Mouse (Mus musculus): ENCODE data around the gene Gm867. TPM values are rescaled to one million over a fixed set of nuclear protein-coding genes. Genes with fewer than 3 reads are reported as not detected.

The Gm867 gene
- polyA plus RNA-seq, 1 experiment = 1.2 TPM

DNA sequence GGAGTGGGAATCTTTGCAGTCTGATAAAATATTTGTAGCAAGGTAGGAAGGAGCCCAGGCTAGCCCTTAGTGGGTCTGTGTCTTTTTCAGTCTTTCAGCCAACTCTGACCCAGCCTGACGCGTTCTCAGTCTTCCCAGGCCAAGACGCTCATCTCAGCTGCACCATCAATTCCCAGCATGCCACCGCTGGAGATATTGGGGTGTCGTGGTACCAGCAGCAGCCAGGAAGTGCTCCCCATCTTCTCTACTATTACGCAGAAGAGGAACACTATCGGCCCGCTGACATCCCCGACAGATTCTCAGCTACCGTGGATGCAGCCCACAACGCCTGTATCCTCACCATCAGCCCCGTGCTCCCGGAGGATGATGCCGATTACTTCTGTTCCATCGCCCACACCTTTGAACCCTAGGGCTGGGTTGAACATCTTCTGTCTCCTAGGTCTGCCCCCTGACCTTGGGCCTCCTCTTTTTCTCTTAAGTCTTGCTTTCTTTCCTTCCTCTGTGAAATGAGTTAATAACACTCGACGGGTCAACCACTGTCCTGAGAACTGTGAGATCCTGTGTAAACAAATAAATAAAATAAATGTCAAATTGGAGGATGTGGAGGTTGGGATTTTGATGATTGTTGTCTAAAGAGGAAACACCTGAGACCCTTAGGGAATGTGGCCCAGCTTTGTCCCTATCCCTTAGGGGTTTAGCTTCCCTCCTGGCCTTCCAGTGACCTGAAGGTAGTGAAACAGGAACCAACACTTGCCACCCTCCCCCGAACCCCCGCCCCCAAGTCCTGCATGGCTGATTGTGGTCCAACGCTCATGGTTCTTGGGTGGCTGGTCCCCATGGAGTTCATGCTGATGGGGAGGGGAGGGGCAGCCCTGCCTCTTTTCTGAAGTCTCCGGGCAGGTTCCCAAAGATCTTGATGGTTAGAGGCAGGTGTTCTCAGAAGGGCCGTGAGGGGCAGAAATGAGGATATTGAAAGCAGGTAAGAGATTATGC lies 8.9 kb upstream of the Gm867 start:
- no peak overlapping the region for H3K4me3 ChIP-seq (ENCODE audit: insufficient read depth, low read length)
- no peak for TF ChIP-seq CTCF (IDR thresholded peaks at IDR 0.05; ENCODE audit: extremely low read depth, insufficient read depth, low read length)
- no peak for TF ChIP-seq POLR2A (IDR thresholded peaks at IDR 0.05; ENCODE audit: extremely low read depth, insufficient read depth, low read length)
- peaks cover 2% of the 10 kb centered on the region; the same call in 1 of the 2 replicates for H3K4me1 ChIP-seq (ENCODE audit: control insufficient read depth, insufficient read depth, low read length)
- H3K27ac ChIP-seq (ENCODE audit: insufficient read depth, low read length) = no peak overlapping the region

DNA sequence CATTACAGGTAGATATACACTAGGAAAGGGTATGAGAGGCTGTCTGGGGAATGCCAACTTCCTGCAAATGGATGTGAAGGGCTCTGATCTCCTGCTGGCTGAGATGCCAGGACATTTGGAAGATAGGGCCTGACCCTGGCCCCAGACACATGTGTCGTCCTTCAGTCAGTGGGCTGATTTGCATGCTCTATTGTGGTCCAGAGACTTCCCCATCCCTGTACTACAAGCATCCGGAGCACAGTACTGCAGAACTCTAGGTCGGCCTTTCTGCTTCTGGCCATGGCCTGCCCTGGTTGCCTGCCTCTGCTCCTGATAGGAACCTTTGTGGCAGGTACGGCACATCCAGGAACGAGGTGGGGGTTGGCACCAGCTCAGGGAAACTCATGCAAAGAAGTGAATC lies 7.6 kb upstream of the Gm867 start:
- Histone ChIP-seq H3K27ac (ENCODE audit: insufficient read depth, low read length) (no peak overlapping the region), H3K4me1 (ENCODE audit: control insufficient read depth, insufficient read depth, low read length) (peaks cover 2% of the 10 kb centered on the region; the same call in 1 of the 2 replicates), H3K4me3 (ENCODE audit: insufficient read depth, low read length) (no peak overlapping the region)
- no peak for TF ChIP-seq POLR2A (IDR thresholded peaks at IDR 0.05; ENCODE audit: extremely low read depth, insufficient read depth, low read length)
- no peak for TF ChIP-seq CTCF (IDR thresholded peaks at IDR 0.05; ENCODE audit: extremely low read depth, insufficient read depth, low read length)

DNA sequence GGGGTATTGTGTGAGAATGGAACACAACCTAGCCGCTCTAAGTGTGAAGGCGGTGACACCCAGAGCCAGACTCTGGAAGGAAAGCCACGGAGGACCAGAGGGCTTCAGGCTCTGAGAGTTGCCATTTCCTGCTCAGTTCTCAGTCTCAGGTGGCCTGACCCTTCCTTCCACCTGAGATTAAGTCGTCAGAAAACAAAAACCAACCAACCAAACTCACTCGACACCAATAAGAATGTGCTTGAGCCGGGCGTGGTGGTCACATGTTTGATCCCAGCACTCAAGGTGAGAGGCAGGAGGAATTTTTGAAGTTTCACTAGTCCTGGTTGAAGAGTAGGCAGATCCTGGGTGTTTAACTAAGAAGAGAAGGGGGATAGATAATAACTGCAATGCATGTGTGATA lies 5.4 kb upstream of the Gm867 start:
- H3K4me3 ChIP-seq (ENCODE audit: insufficient read depth, low read length) = no peak overlapping the region
- H3K27ac ChIP-seq (ENCODE audit: insufficient read depth, low read length) = no peak overlapping the region
- H3K4me1 ChIP-seq (ENCODE audit: control insufficient read depth, insufficient read depth, low read length) = no peaks in the 10 kb centered on the region
- TF ChIP-seq CTCF (IDR thresholded peaks at IDR 0.05; ENCODE audit: extremely low read depth, insufficient read depth, low read length) (no peak), POLR2A (IDR thresholded peaks at IDR 0.05; ENCODE audit: extremely low read depth, insufficient read depth, low read length) (no peak)

DNA sequence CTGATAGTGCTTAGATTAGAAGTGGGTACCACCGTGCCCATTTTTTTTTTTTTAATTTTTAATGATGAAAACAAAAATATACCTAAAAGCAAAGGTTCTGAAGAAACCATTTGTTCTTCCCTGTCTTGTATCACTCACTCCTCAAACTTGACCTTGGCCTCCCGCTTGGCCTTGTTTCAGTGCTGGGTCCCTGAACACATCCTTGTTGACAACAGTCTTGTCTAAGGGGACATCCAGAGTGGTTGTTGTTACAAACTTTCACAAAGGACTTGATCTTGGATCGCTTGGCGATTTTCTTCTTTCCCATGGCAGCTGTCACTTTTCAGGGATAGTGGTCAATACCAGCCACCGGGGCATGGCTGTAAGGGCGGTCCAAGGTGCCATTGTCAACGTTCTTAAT lies 4.7 kb upstream of the Gm867 start:
- TF ChIP-seq POLR2A (IDR thresholded peaks at IDR 0.05; ENCODE audit: extremely low read depth, insufficient read depth, low read length) (no peak), CTCF (IDR thresholded peaks at IDR 0.05; ENCODE audit: extremely low read depth, insufficient read depth, low read length) (no peak)
- no peak overlapping the region for H3K4me3 ChIP-seq (ENCODE audit: insufficient read depth, low read length)
- no peak overlapping the region for H3K27ac ChIP-seq (ENCODE audit: insufficient read depth, low read length)
- H3K4me1 ChIP-seq (ENCODE audit: control insufficient read depth, insufficient read depth, low read length) = no peaks in the 10 kb centered on the region

- H3K4me3 ChIP-seq (ENCODE audit: insufficient read depth, low read length) = no peak overlapping the region
- no peaks in the 10 kb centered on the region for H3K4me1 ChIP-seq (ENCODE audit: control insufficient read depth, insufficient read depth, low read length)
- TF ChIP-seq POLR2A (IDR thresholded peaks at IDR 0.05; ENCODE audit: extremely low read depth, insufficient read depth, low read length) (no peak), CTCF (IDR thresholded peaks at IDR 0.05; ENCODE audit: extremely low read depth, insufficient read depth, low read length) (no peak)
- no peak overlapping the region for H3K27ac ChIP-seq (ENCODE audit: insufficient read depth, low read length)
These were observed 3.7 kb upstream of the Gm867 start for GRCm38 (mm10) chr10:75944066-75944772.

GRCm38 (mm10) chr10:75942736-75943477 lies 2.4 kb upstream of the Gm867 start, which contains the start of gene Vpreb3:
Gene Vpreb3, plus strand, starts transcription at chr10:75943057.
- no peak for TF ChIP-seq CTCF (IDR thresholded peaks at IDR 0.05; ENCODE audit: extremely low read depth, insufficient read depth, low read length)
- TF ChIP-seq POLR2A (IDR thresholded peaks at IDR 0.05; ENCODE audit: extremely low read depth, insufficient read depth, low read length) = no peak
- Histone ChIP-seq H3K27ac (ENCODE audit: insufficient read depth, low read length) (no peak within 1 kb of the TSS), H3K4me1 (ENCODE audit: control insufficient read depth, insufficient read depth, low read length) (no peaks in the 10 kb centered on the region), H3K4me3 (ENCODE audit: insufficient read depth, low read length) (no peak within 1 kb of the TSS)

- no peak overlapping the region for H3K4me3 ChIP-seq (ENCODE audit: insufficient read depth, low read length)
- TF ChIP-seq CTCF (IDR thresholded peaks at IDR 0.05; ENCODE audit: extremely low read depth, insufficient read depth, low read length) (no peak), POLR2A (IDR thresholded peaks at IDR 0.05; ENCODE audit: extremely low read depth, insufficient read depth, low read length) (no peak)
- H3K4me1 ChIP-seq (ENCODE audit: control insufficient read depth, insufficient read depth, low read length) = peaks cover 4% of the 10 kb centered on the region
- H3K27ac ChIP-seq (ENCODE audit: insufficient read depth, low read length) = no peak overlapping the region
These were observed 761 bp upstream of the Gm867 start for GRCm38 (mm10) chr10:75941042-75941824.

GRCm38 (mm10) chr10:75939481-75940234 lies 814 bp downstream of the Gm867 start:
- TF ChIP-seq CTCF (IDR thresholded peaks at IDR 0.05; ENCODE audit: extremely low read depth, insufficient read depth, low read length) (no peak), POLR2A (IDR thresholded peaks at IDR 0.05; ENCODE audit: extremely low read depth, insufficient read depth, low read length) (no peak)
- Histone ChIP-seq H3K27ac (ENCODE audit: insufficient read depth, low read length) (no peak overlapping the region), H3K4me1 (ENCODE audit: control insufficient read depth, insufficient read depth, low read length) (peaks cover 4% of the 10 kb centered on the region), H3K4me3 (ENCODE audit: insufficient read depth, low read length) (no peak overlapping the region)
